11 mouse cellular contexts compared by ENCODE assay signal in the genomic region with DNA sequence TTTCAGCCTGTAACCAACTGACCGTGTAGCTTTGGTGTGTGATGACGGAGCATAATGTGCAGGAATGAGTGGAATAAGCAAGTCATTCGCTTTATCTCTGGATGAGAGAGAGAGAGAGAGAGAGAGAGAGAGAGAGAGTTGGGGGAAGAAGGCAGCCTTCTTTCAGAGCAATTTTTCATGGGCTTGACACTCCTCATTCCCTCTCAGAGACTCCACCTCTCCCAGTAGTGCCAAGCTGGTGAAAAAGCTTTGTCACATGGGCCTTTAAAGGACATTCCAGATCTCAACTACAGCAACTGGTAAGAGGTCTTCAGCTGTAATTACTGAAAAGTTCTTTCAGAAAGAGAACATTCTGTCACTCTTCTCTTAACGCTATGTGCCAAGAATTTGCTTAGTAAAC. TPM values are rescaled to one million over a fixed set of nuclear protein-coding genes. Genes with fewer than 3 reads are reported as not detected.
A peak's percentile ranks its signal among the peaks of the same experiment; 100 is the strongest.
DNase-seq lines count a peak whose midpoint lies in the region; ATAC-seq and TF ChIP-seq lines count a peak whose summit lies in the region.
"Had no signal": no experiment of that assay in that cellular context is flagged by ENCODE, and none has a peak within 500 bp of the region (broad histone marks: within the 10 kb centered on the region; RNA-seq: fewer than 3 reads in every experiment).

No protein-coding gene starts in this region.

- DNase-seq in cerebellum, adult 11-12 months = peak; percentile 23
- no peak for DNase-seq in cerebellum, postnatal 36 days
- peak; percentile 18 for DNase-seq in kidney, adult 2 months
- DNase-seq in kidney, postnatal 10 days = no peak
- peak; percentile 97 for DNase-seq in lung, postnatal 0 days (ENCODE audit: low spot score)
- DNase-seq in kidney, adult 8-10 months = no peak
- DNase-seq: B cell, adult 2 months had no signal

- H3K36me3 ChIP-seq in kidney, adult 2 months (ENCODE audit: control insufficient read depth, insufficient read depth, low read length) = no peaks in the 10 kb centered on the region
- H3K36me3 ChIP-seq in lung, postnatal 0 days (ENCODE audit: insufficient read depth, low read length) = no peaks in the 10 kb centered on the region
- H3K36me3 ChIP-seq: embryonic facial prominence, embryonic 12.5 days; heart, embryonic 13.5 days had no signal

- no peak overlapping the region for H3K9ac ChIP-seq in lung, postnatal 0 days (replicated peaks; ENCODE audit: low read depth)
- H3K9ac ChIP-seq: embryonic facial prominence, embryonic 12.5 days; heart, embryonic 13.5 days had no signal

- 71% methylated on average over 4 of the region's 4 CpGs for WGBS in kidney, adult 2 months
- WGBS in lung, postnatal 0 days = 32% methylated on average over 4 of the region's 4 CpGs

- H3K4me1 ChIP-seq in kidney, adult 2 months (ENCODE audit: control insufficient read depth, insufficient read depth, low read length) = no peaks in the 10 kb centered on the region
- H3K4me1 ChIP-seq in lung, postnatal 0 days (ENCODE audit: insufficient read depth, low read depth, low read length) = peaks cover 4% of the 10 kb centered on the region; the same call in 1 of the 2 replicates
- H3K4me1 ChIP-seq: embryonic facial prominence, embryonic 12.5 days had no signal

- TF ChIP-seq CTCF in kidney, adult 2 months (conservative IDR thresholded peaks at IDR 0.05; ENCODE audit: insufficient read depth, insufficient read length, low read depth, low read length) = no peak
- no peak for TF ChIP-seq CTCF in lung, postnatal 0 days (IDR thresholded peaks at IDR 0.05)

- TF ChIP-seq EP300 in lung, postnatal 0 days (IDR thresholded peaks at IDR 0.05) = peak; percentile 100

- TF ChIP-seq POLR2A in kidney, adult 2 months (IDR thresholded peaks at IDR 0.05; ENCODE audit: low read depth, low read length) = no peak

- H3K4me3 ChIP-seq in kidney, adult 2 months (ENCODE audit: insufficient read depth, low read depth, low read length) = no peak overlapping the region
- H3K4me3 ChIP-seq in lung, postnatal 0 days (ENCODE audit: low read depth, low read length) = no peak overlapping the region
- H3K4me3 ChIP-seq: embryonic facial prominence, embryonic 12.5 days; heart, embryonic 13.5 days had no signal

- ATAC-seq in erythroid progenitor cell, adult 5-6 weeks (replicated peaks; ENCODE audit: low FRiP score, poor library complexity, severe bottlenecking) = peak; percentile 65
- peak; percentile 96 for ATAC-seq in lung, postnatal 0 days
- ATAC-seq in CD4-positive, CD25-positive, alpha-beta regulatory T cell, adult 4 months = no peak

- H3K4me2 ChIP-seq in lung, postnatal 0 days (replicated peaks; ENCODE audit: low read depth, low read length) = no peak overlapping the region
- H3K4me2 ChIP-seq: embryonic facial prominence, embryonic 12.5 days; heart, embryonic 13.5 days had no signal

- no peaks in the 10 kb centered on the region for H3K9me3 ChIP-seq in lung, postnatal 0 days (ENCODE audit: low read length)
- H3K9me3 ChIP-seq: embryonic facial prominence, embryonic 12.5 days; heart, embryonic 13.5 days had no signal

- peak overlapping the region; percentile 38; the same call in 1 of the 2 replicates for H3K27ac ChIP-seq in kidney, adult 2 months (ENCODE audit: insufficient read depth, low read depth, low read length)
- peak overlapping the region; percentile 89 for H3K27ac ChIP-seq in lung, postnatal 0 days (ENCODE audit: low read length)
- H3K27ac ChIP-seq: embryonic facial prominence, embryonic 12.5 days; heart, embryonic 13.5 days had no signal

- no peaks in the 10 kb centered on the region for H3K27me3 ChIP-seq in kidney, adult 2 months (replicated peaks; ENCODE audit: control insufficient read depth, insufficient read depth, low read length)
- no peaks in the 10 kb centered on the region for H3K27me3 ChIP-seq in lung, postnatal 0 days (replicated peaks; ENCODE audit: insufficient read depth, low read length)
- H3K27me3 ChIP-seq: embryonic facial prominence, embryonic 12.5 days; heart, embryonic 13.5 days had no signal

RNA-seq across cellular contexts. Expression of a gene that starts 18.3 kb away (rescaled TPM):
- polyA plus RNA-seq in kidney, adult 2 months (2012; rRNA removed) = 116 and 186 TPM in 2 replicates
- total RNA-seq in erythroid progenitor cell, adult 5-6 weeks (2015; ENCODE audit: low replicate concordance) = 50.3 and 52.6 TPM in 2 replicates
- 44.5 and 48.9 TPM in 2 replicates for total RNA-seq in erythroid progenitor cell, adult 5-6 weeks (2017; ENCODE audit: low replicate concordance)
- polyA plus RNA-seq in lung, postnatal 0 days (2015; fragmentation: Nextera tagmentation; extraction: Ambion mirVana) = 1,194 and 1,245 TPM in 2 replicates
- 100 to 1,000 TPM; 272 to 325 TPM for polyA plus RNA-seq in CD4-positive, CD25-positive, alpha-beta regulatory T cell, adult 4 months (2017; shearing (Covaris generic))

Comparison
In these comparisons a context has a peak if more than half of its experiments do, and no peak if none do; other contexts are left out.
1. DNase-seq: peak in cerebellum, adult 11-12 months (single experiment), kidney, adult 2 months (single experiment) and lung, postnatal 0 days (single experiment); none in cerebellum, postnatal 36 days (0 of 2), kidney, postnatal 10 days (single experiment) and kidney, adult 8-10 months (0 of 2).